Mouse (Mus musculus): Measurements from ENCODE around the gene Smim6. TPM values are rescaled to one million over a fixed set of nuclear protein-coding genes. Genes with fewer than 3 reads are reported as not detected.

The Smim6 gene
- 23.0 TPM for polyA plus RNA-seq (2014; fragmentation: Illumina TruSeq; extraction: RNeasy Lipid Tissue Mini Kit (QIAGEN cat#74804); ENCODE audit: low read depth, low replicate concordance)

GRCm38 (mm10) chr11:115911632-115912376 lies at the start of gene Smim6:
Gene Smim6 (plus strand): TSS chr11:115912017.

GRCm38 (mm10) chr11:115899486-115900266 lies 12.1 kb upstream of the Smim6 start, which contains the start of gene Smim5:
Gene Smim5 (plus strand): TSS chr11:115899966.

GRCm38 (mm10) chr11:115933108-115933746 lies 21.4 kb downstream of the Smim6 start, which contains the start of the genes Sap30bp and Recql5:
Gene Sap30bp (plus strand): TSS chr11:115933282.
Gene Recql5 (minus strand): TSS chr11:115933477.

Other genes starting within 250 kb of the Smim6 start
- 122 TPM for gene Grb2, start 203.4 kb upstream of the Smim6 start, polyA plus RNA-seq (2014; fragmentation: Illumina TruSeq; extraction: RNeasy Lipid Tissue Mini Kit (QIAGEN cat#74804); ENCODE audit: low read depth, low replicate concordance)
- 1.4 TPM for gene Tmem94, start 146.6 kb upstream of the Smim6 start, polyA plus RNA-seq (2014; fragmentation: Illumina TruSeq; extraction: RNeasy Lipid Tissue Mini Kit (QIAGEN cat#74804); ENCODE audit: low read depth, low replicate concordance)
- gene Caskin2, start 98.4 kb upstream of the Smim6 start, polyA plus RNA-seq (2014; fragmentation: Illumina TruSeq; extraction: RNeasy Lipid Tissue Mini Kit (QIAGEN cat#74804); ENCODE audit: low read depth, low replicate concordance), result 1.3 TPM
- not detected for gene Tsen54, start 97.3 kb upstream of the Smim6 start, polyA plus RNA-seq (2014; fragmentation: Illumina TruSeq; extraction: RNeasy Lipid Tissue Mini Kit (QIAGEN cat#74804); ENCODE audit: low read depth, low replicate concordance)
- gene Llgl2, start 88.0 kb upstream of the Smim6 start, polyA plus RNA-seq (2014; fragmentation: Illumina TruSeq; extraction: RNeasy Lipid Tissue Mini Kit (QIAGEN cat#74804); ENCODE audit: low read depth, low replicate concordance), result 8.3 TPM
- 34.7 TPM for gene Myo15b, start 53.6 kb upstream of the Smim6 start, polyA plus RNA-seq (2014; fragmentation: Illumina TruSeq; extraction: RNeasy Lipid Tissue Mini Kit (QIAGEN cat#74804); ENCODE audit: low read depth, low replicate concordance)
- not detected for gene Smim5, start 12.1 kb upstream of the Smim6 start, polyA plus RNA-seq (2014; fragmentation: Illumina TruSeq; extraction: RNeasy Lipid Tissue Mini Kit (QIAGEN cat#74804); ENCODE audit: low read depth, low replicate concordance)
- gene Sap30bp, start 21.3 kb downstream of the Smim6 start, polyA plus RNA-seq (2014; fragmentation: Illumina TruSeq; extraction: RNeasy Lipid Tissue Mini Kit (QIAGEN cat#74804); ENCODE audit: low read depth, low replicate concordance), result 6.4 TPM
- gene Recql5, start 21.5 kb downstream of the Smim6 start, polyA plus RNA-seq (2014; fragmentation: Illumina TruSeq; extraction: RNeasy Lipid Tissue Mini Kit (QIAGEN cat#74804); ENCODE audit: low read depth, low replicate concordance), result 2.3 TPM
- gene Itgb4, start 62.7 kb downstream of the Smim6 start, polyA plus RNA-seq (2014; fragmentation: Illumina TruSeq; extraction: RNeasy Lipid Tissue Mini Kit (QIAGEN cat#74804); ENCODE audit: low read depth, low replicate concordance), result 1.3 TPM
- gene Galk1, start 100.7 kb downstream of the Smim6 start, polyA plus RNA-seq (2014; fragmentation: Illumina TruSeq; extraction: RNeasy Lipid Tissue Mini Kit (QIAGEN cat#74804); ENCODE audit: low read depth, low replicate concordance), result not detected
- 1,501 TPM for gene H3f3b, start 115.9 kb downstream of the Smim6 start, polyA plus RNA-seq (2014; fragmentation: Illumina TruSeq; extraction: RNeasy Lipid Tissue Mini Kit (QIAGEN cat#74804); ENCODE audit: low read depth, low replicate concordance)
- gene Unk, start 118.3 kb downstream of the Smim6 start, polyA plus RNA-seq (2014; fragmentation: Illumina TruSeq; extraction: RNeasy Lipid Tissue Mini Kit (QIAGEN cat#74804); ENCODE audit: low read depth, low replicate concordance), result 2.3 TPM
- gene Unc13d, start 165.9 kb downstream of the Smim6 start, polyA plus RNA-seq (2014; fragmentation: Illumina TruSeq; extraction: RNeasy Lipid Tissue Mini Kit (QIAGEN cat#74804); ENCODE audit: low read depth, low replicate concordance), result 0.22 TPM
- gene Wbp2, start 175.0 kb downstream of the Smim6 start, polyA plus RNA-seq (2014; fragmentation: Illumina TruSeq; extraction: RNeasy Lipid Tissue Mini Kit (QIAGEN cat#74804); ENCODE audit: low read depth, low replicate concordance), result 15.4 TPM
- gene Trim47, start 215.2 kb downstream of the Smim6 start, polyA plus RNA-seq (2014; fragmentation: Illumina TruSeq; extraction: RNeasy Lipid Tissue Mini Kit (QIAGEN cat#74804); ENCODE audit: low read depth, low replicate concordance), result 0.28 TPM
- 6.8 TPM for gene Trim65, start 219.1 kb downstream of the Smim6 start, polyA plus RNA-seq (2014; fragmentation: Illumina TruSeq; extraction: RNeasy Lipid Tissue Mini Kit (QIAGEN cat#74804); ENCODE audit: low read depth, low replicate concordance)
- gene Mrpl38, start 226.9 kb downstream of the Smim6 start, polyA plus RNA-seq (2014; fragmentation: Illumina TruSeq; extraction: RNeasy Lipid Tissue Mini Kit (QIAGEN cat#74804); ENCODE audit: low read depth, low replicate concordance), result 2.1 TPM